Mouse (Mus musculus): ENCODE data around the gene Des. TPM values are rescaled to one million over a fixed set of nuclear protein-coding genes. Genes with fewer than 3 reads are reported as not detected.

Des gene
- polyA plus RNA-seq, 1 experiment from 2014 or later: 341 TPM

GRCm38 (mm10) chr1:75398761-75399402 lies 38.8 kb downstream of the Des start:
- no peaks in the 10 kb centered on the region for H3K9me3 ChIP-seq
- no peaks in the 10 kb centered on the region for H3K27me3 ChIP-seq (ENCODE audit: insufficient read depth, poor library complexity, severe bottlenecking)
- peaks cover 65% of the 10 kb centered on the region for H3K4me1 ChIP-seq
- 4% methylated on average over 9 of the region's 9 CpGs for WGBS
- peak overlapping the region; percentile 94 for H3K27ac ChIP-seq
- peaks cover 63% of the 10 kb centered on the region for H3K36me3 ChIP-seq
- peak overlapping the region; percentile 60 for H3K4me3 ChIP-seq
- peak; percentile 95 for DNase-seq (ENCODE audit: low spot score)

GRCm38 (mm10) chr1:75399755-75400492 lies 39.8 kb downstream of the Des start:
- Histone ChIP-seq H3K27me3 (ENCODE audit: insufficient read depth, poor library complexity, severe bottlenecking) (no peaks in the 10 kb centered on the region), H3K27ac (peak overlapping the region; percentile 94), H3K36me3 (peaks cover 73% of the 10 kb centered on the region), H3K9me3 (no peaks in the 10 kb centered on the region), H3K4me1 (peaks cover 68% of the 10 kb centered on the region), H3K4me3 (peak overlapping the region; percentile 60)
- WGBS: 3% methylated on average over 15 of the region's 15 CpGs
- DNase-seq (ENCODE audit: low spot score): peak; percentile 96

GRCm38 (mm10) chr1:75400493-75401115 lies 40.5 kb downstream of the Des start:
- Histone ChIP-seq H3K9me3 (no peaks in the 10 kb centered on the region), H3K4me1 (peaks cover 69% of the 10 kb centered on the region), H3K27me3 (ENCODE audit: insufficient read depth, poor library complexity, severe bottlenecking) (no peaks in the 10 kb centered on the region), H3K36me3 (peaks cover 74% of the 10 kb centered on the region), H3K4me3 (peak overlapping the region; percentile 60), H3K27ac (peak overlapping the region; percentile 94)
- 34% methylated on average over 6 of the region's 6 CpGs for WGBS
- no peak for DNase-seq (ENCODE audit: low spot score)

DNA sequence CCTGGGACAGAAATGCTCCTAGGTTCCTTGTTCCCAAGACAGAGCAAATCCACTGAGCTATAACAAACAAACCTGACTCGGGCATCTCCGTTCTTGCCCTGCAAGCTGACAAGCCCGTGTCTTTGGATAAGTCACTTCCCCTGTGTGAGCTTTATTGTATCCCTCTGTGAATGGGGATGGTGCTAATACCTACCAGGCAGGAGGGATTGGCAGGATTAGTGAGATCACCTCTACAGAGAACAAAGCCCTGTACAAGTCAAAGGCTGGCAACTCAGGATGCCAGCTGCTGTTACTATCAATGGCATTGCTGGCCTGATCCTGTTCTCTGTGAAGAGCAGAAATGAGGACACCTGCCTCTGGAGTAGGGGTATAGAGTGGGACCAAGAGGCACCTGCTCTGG lies 45.4 kb downstream of the Des start:
- H3K4me3 ChIP-seq: no peak overlapping the region
- WGBS: 80% methylated on average over 3 of the region's 3 CpGs
- no peak for DNase-seq (ENCODE audit: low spot score)
- no peaks in the 10 kb centered on the region for H3K27me3 ChIP-seq (ENCODE audit: insufficient read depth, poor library complexity, severe bottlenecking)
- H3K9me3 ChIP-seq: no peaks in the 10 kb centered on the region
- no peak overlapping the region for H3K27ac ChIP-seq
- peaks cover 78% of the 10 kb centered on the region for H3K4me1 ChIP-seq
- peaks cover 93% of the 10 kb centered on the region for H3K36me3 ChIP-seq

DNA sequence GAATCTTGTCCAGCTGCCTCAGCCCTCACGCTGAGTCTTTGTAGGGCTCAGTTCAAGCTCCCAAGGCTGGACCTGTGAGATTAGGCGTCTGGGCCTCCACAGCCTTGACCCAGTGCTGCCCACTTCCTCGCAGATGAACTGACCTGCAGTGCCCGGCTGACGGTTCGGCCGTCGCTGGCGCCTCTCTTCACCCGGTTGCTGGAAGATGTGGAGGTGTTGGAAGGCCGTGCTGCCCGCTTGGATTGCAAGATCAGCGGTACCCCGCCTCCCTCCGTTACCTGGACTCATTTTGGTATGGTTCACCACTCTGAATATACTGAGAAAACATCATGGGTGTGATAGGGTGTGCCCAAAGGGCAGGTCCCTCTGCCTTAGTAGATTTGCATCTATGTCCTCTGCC lies 46.0 kb downstream of the Des start:
- DNase-seq (ENCODE audit: low spot score): no peak
- WGBS: 89% methylated on average over 15 of the region's 15 CpGs
- Histone ChIP-seq H3K27me3 (ENCODE audit: insufficient read depth, poor library complexity, severe bottlenecking) (no peaks in the 10 kb centered on the region), H3K4me3 (no peak overlapping the region), H3K4me1 (peaks cover 72% of the 10 kb centered on the region), H3K27ac (0 out of 2 replicates have a peak overlapping the region, but pooled peaks have one; percentile 84), H3K36me3 (peaks cover 93% of the 10 kb centered on the region), H3K9me3 (no peaks in the 10 kb centered on the region)

DNA sequence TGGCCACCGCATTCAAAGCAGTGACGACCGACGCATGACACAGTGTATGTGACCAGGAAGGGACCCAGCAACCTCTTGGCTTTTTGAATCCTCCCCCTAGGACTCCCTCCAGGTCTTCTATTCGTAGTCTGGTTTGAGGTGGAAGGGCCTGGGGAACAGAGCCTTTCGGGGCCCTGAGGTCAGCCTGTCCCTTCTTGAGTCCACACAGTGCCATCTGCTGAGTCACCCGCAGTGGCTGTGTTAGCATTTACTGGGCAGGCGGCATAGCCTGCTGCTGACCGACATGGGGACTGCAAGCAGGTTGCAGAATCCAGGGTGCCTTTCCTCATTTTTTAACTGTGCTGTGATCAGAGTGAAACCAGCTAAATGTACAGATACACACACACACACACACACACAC lies 46.9 kb downstream of the Des start:
- H3K36me3 ChIP-seq: peaks cover 92% of the 10 kb centered on the region
- H3K4me3 ChIP-seq: no peak overlapping the region
- peak overlapping the region; percentile 84 for H3K27ac ChIP-seq
- 83% methylated on average over 9 of the region's 9 CpGs for WGBS
- DNase-seq (ENCODE audit: low spot score): no peak
- H3K27me3 ChIP-seq (ENCODE audit: insufficient read depth, poor library complexity, severe bottlenecking): no peaks in the 10 kb centered on the region
- H3K9me3 ChIP-seq: no peaks in the 10 kb centered on the region
- peaks cover 63% of the 10 kb centered on the region for H3K4me1 ChIP-seq

DNA sequence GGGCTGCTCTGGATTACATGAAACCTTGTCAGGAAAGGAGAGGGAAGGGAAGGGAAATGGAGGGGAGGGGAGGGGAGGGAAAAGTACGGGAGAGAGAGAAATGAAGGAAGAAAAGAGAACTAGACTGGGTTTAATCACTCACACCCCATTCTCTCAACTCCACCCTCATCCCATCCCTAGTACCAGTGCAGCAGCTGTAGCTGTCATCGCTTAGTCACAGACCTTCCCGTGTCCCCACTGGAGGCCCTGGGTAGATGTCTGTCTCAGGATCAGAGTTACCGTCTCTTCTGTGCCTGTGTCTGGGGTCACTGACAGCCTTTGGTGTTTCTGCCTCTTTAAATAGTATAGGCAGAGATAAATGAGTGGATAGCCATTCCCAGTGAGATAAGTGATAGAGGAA lies 48.1 kb downstream of the Des start:
- no peak for DNase-seq (ENCODE audit: low spot score)
- H3K27me3 ChIP-seq (ENCODE audit: insufficient read depth, poor library complexity, severe bottlenecking): no peaks in the 10 kb centered on the region
- H3K36me3 ChIP-seq: peaks cover 91% of the 10 kb centered on the region
- 0 out of 2 replicates have a peak overlapping the region, but pooled peaks have one; percentile 9 for H3K4me3 ChIP-seq
- peak overlapping the region; percentile 84 for H3K27ac ChIP-seq
- no peaks in the 10 kb centered on the region for H3K9me3 ChIP-seq
- H3K4me1 ChIP-seq: peaks cover 58% of the 10 kb centered on the region
- WGBS: 37% methylated on average over 4 of the region's 4 CpGs

GRCm38 (mm10) chr1:75409950-75410349 lies 49.8 kb downstream of the Des start:
- Histone ChIP-seq H3K4me3 (no peak overlapping the region), H3K9me3 (no peaks in the 10 kb centered on the region), H3K36me3 (peaks cover 91% of the 10 kb centered on the region), H3K27ac (peak overlapping the region; percentile 23; the same call in 1 of the 2 replicates), H3K4me1 (peaks cover 56% of the 10 kb centered on the region), H3K27me3 (ENCODE audit: insufficient read depth, poor library complexity, severe bottlenecking) (no peaks in the 10 kb centered on the region)
- WGBS: 91% methylated on average over 7 of the region's 7 CpGs
- DNase-seq (ENCODE audit: low spot score): no peak

GRCm38 (mm10) chr1:75412196-75412595 lies 52.1 kb downstream of the Des start:
- no peak overlapping the region for H3K27ac ChIP-seq
- H3K4me3 ChIP-seq: no peak overlapping the region
- H3K9me3 ChIP-seq: no peaks in the 10 kb centered on the region
- WGBS: 80% methylated on average over 3 of the region's 3 CpGs
- DNase-seq (ENCODE audit: low spot score): no peak
- H3K4me1 ChIP-seq: peaks cover 43% of the 10 kb centered on the region
- H3K27me3 ChIP-seq (ENCODE audit: insufficient read depth, poor library complexity, severe bottlenecking): no peaks in the 10 kb centered on the region
- peaks cover 91% of the 10 kb centered on the region for H3K36me3 ChIP-seq

DNA sequence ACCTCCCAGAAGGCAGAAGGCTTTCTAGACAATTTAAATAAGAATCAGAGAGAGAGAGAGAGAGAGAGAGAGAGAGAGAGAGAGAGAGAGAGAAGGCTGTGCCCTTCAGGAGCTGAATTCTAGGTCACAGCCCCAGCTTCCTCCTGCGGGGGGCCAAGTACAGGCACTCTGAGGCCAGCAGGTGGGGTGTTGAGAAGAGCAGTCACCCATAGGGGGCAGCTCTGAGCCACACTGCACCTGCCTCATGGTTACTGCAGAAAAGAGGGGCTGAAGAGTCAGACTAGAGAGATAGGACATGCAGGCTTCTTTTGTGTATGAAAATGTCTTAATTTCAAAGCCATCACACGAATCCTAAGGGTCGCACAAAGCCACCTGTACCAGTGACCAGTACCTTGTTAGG lies 53.6 kb downstream of the Des start:
- H3K36me3 ChIP-seq: peaks cover 91% of the 10 kb centered on the region
- WGBS: 51% methylated on average over 3 of the region's 3 CpGs
- DNase-seq (ENCODE audit: low spot score): no peak
- no peak overlapping the region for H3K4me3 ChIP-seq
- H3K27ac ChIP-seq: peak overlapping the region; percentile 70
- H3K9me3 ChIP-seq: no peaks in the 10 kb centered on the region
- H3K27me3 ChIP-seq (ENCODE audit: insufficient read depth, poor library complexity, severe bottlenecking): no peaks in the 10 kb centered on the region
- H3K4me1 ChIP-seq: peaks cover 30% of the 10 kb centered on the region

Other genes with a start within 250 kb of the Des start
- gene Nhej1, start 235.1 kb upstream of the Des start, polyA plus RNA-seq (2016; fragmentation: Nextera tagmentation; extraction: Ambion mirVana): 10.2 and 10.3 TPM in 2 replicates
- 0.06 TPM in 1 of 2 replicates, not detected in the other for gene Slc23a3, start 226.4 kb upstream of the Des start, polyA plus RNA-seq (2016; fragmentation: Nextera tagmentation; extraction: Ambion mirVana)
- 36.3 TPM in 2 replicates for gene Cnppd1, start 217.6 kb upstream of the Des start, polyA plus RNA-seq (2016; fragmentation: Nextera tagmentation; extraction: Ambion mirVana)
- 30.4 and 37.5 TPM in 2 replicates for gene Retreg2, start 217.6 kb upstream of the Des start, polyA plus RNA-seq (2016; fragmentation: Nextera tagmentation; extraction: Ambion mirVana)
- gene Zfand2b, start 191.7 kb upstream of the Des start, polyA plus RNA-seq (2016; fragmentation: Nextera tagmentation; extraction: Ambion mirVana): 30.2 and 32.1 TPM in 2 replicates
- 24.6 and 29.8 TPM in 2 replicates for gene Abcb6, start 179.9 kb upstream of the Des start, polyA plus RNA-seq (2016; fragmentation: Nextera tagmentation; extraction: Ambion mirVana)
- gene Ankzf1, start 168.2 kb upstream of the Des start, polyA plus RNA-seq (2016; fragmentation: Nextera tagmentation; extraction: Ambion mirVana): 24.7 and 28.5 TPM in 2 replicates
- gene Atg9a, start 168.1 kb upstream of the Des start, polyA plus RNA-seq (2016; fragmentation: Nextera tagmentation; extraction: Ambion mirVana): 27.5 and 36.0 TPM in 2 replicates
- 7.9 and 10.9 TPM in 2 replicates for gene Glb1l, start 149.5 kb upstream of the Des start, polyA plus RNA-seq (2016; fragmentation: Nextera tagmentation; extraction: Ambion mirVana)
- 103 and 131 TPM in 2 replicates for gene Stk16, start 149.5 kb upstream of the Des start, polyA plus RNA-seq (2016; fragmentation: Nextera tagmentation; extraction: Ambion mirVana)
- 35.2 and 50.8 TPM in 2 replicates for gene Tuba4a, start 140.5 kb upstream of the Des start, polyA plus RNA-seq (2016; fragmentation: Nextera tagmentation; extraction: Ambion mirVana)
- gene A630095N17Rik, start 128.2 kb upstream of the Des start, polyA plus RNA-seq (2016; fragmentation: Nextera tagmentation; extraction: Ambion mirVana): not detected in 2 replicates
- gene Dnajb2, start 123.9 kb upstream of the Des start, polyA plus RNA-seq (2016; fragmentation: Nextera tagmentation; extraction: Ambion mirVana): 24.5 and 32.4 TPM in 2 replicates
- gene Ptprn, start 95.8 kb upstream of the Des start, polyA plus RNA-seq (2016; fragmentation: Nextera tagmentation; extraction: Ambion mirVana): 0.70 and 0.84 TPM in 2 replicates
- gene Resp18, start 81.9 kb upstream of the Des start, polyA plus RNA-seq (2016; fragmentation: Nextera tagmentation; extraction: Ambion mirVana): not detected in 2 replicates
- gene Dnpep, start 42.3 kb upstream of the Des start, polyA plus RNA-seq (2016; fragmentation: Nextera tagmentation; extraction: Ambion mirVana): 142 and 144 TPM in 2 replicates
- 77.9 and 80.0 TPM in 2 replicates for gene Speg, start 15.0 kb downstream of the Des start, polyA plus RNA-seq (2016; fragmentation: Nextera tagmentation; extraction: Ambion mirVana)
- gene Gmppa, start 75.6 kb downstream of the Des start, polyA plus RNA-seq (2016; fragmentation: Nextera tagmentation; extraction: Ambion mirVana): 73.4 and 75.4 TPM in 2 replicates
- gene Asic4, start 90.1 kb downstream of the Des start, polyA plus RNA-seq (2016; fragmentation: Nextera tagmentation; extraction: Ambion mirVana): 0.79 and 2.3 TPM in 2 replicates
- gene Chpf, start 119.0 kb downstream of the Des start, polyA plus RNA-seq (2016; fragmentation: Nextera tagmentation; extraction: Ambion mirVana): 30.8 and 30.9 TPM in 2 replicates
- 0.36 and 0.39 TPM in 2 replicates for gene Tmem198, start 119.2 kb downstream of the Des start, polyA plus RNA-seq (2016; fragmentation: Nextera tagmentation; extraction: Ambion mirVana)
- 103 and 107 TPM in 2 replicates for gene Obsl1, start 146.1 kb downstream of the Des start, polyA plus RNA-seq (2016; fragmentation: Nextera tagmentation; extraction: Ambion mirVana)
- 7.8 and 8.2 TPM in 2 replicates for gene Inha, start 146.7 kb downstream of the Des start, polyA plus RNA-seq (2016; fragmentation: Nextera tagmentation; extraction: Ambion mirVana)
- gene Stk11ip, start 161.2 kb downstream of the Des start, polyA plus RNA-seq (2016; fragmentation: Nextera tagmentation; extraction: Ambion mirVana): 20.2 and 22.3 TPM in 2 replicates
- gene Slc4a3, start 185.9 kb downstream of the Des start, polyA plus RNA-seq (2016; fragmentation: Nextera tagmentation; extraction: Ambion mirVana): 20.0 and 29.8 TPM in 2 replicates